Mouse (Mus musculus): ENCODE data around the gene Ptprs. TPM values are rescaled to one million over a fixed set of nuclear protein-coding genes. Genes with fewer than 3 reads are reported as not detected.

Gene Ptprs
- polyA plus RNA-seq, 1 experiment, result 56.8 TPM

- Histone ChIP-seq H3ac (ENCODE audit: control insufficient read depth, insufficient read length, low read depth) (no peak overlapping the region), H3K36me3 (ENCODE audit: control insufficient read depth, insufficient read depth) (peaks cover 47% of the 10 kb centered on the region), H3K27me3 (ENCODE audit: control insufficient read depth, insufficient read depth, insufficient read length) (no peaks in the 10 kb centered on the region), H3K79me2 (ENCODE audit: control insufficient read depth, insufficient read depth) (peaks cover 39% of the 10 kb centered on the region), H3K79me3 (ENCODE audit: low read depth) (peaks cover 34% of the 10 kb centered on the region), H3K4me3 (ENCODE audit: insufficient read depth, poor library complexity, severe bottlenecking) (no peak overlapping the region)
- no peak for TF ChIP-seq CTCF (IDR thresholded peaks at IDR 0.05; ENCODE audit: control insufficient read depth, insufficient read depth, insufficient read length)
- TF ChIP-seq FOSL1 (IDR thresholded peaks at IDR 0.05; ENCODE audit: insufficient read depth, low read length, poor library complexity, severe bottlenecking), result no peak
- no peak for TF ChIP-seq MYOD1 (IDR thresholded peaks at IDR 0.05; ENCODE audit: control insufficient read depth, insufficient read length, low read depth)
- no peak for TF ChIP-seq MAX (IDR thresholded peaks at IDR 0.05)
- no peak for TF ChIP-seq CEBPB (IDR thresholded peaks at IDR 0.05; ENCODE audit: low read depth)
- TF ChIP-seq MYOG (IDR thresholded peaks at IDR 0.05; ENCODE audit: control insufficient read depth, extremely low read depth, insufficient read length), result no peak
- no peak for TF ChIP-seq USF1 (IDR thresholded peaks at IDR 0.05; ENCODE audit: low read depth)
Observed at GRCm38 (mm10) chr17:56456353-56456752, 19.9 kb downstream of the Ptprs start.

- Histone ChIP-seq H3ac (ENCODE audit: control insufficient read depth, insufficient read length, low read depth) (no peak overlapping the region), H3K4me3 (ENCODE audit: insufficient read depth, poor library complexity, severe bottlenecking) (no peak overlapping the region), H3K36me3 (ENCODE audit: control insufficient read depth, insufficient read depth) (peaks cover 70% of the 10 kb centered on the region), H3K79me3 (ENCODE audit: low read depth) (peaks cover 13% of the 10 kb centered on the region), H3K79me2 (ENCODE audit: control insufficient read depth, insufficient read depth) (peaks cover 12% of the 10 kb centered on the region), H3K27me3 (ENCODE audit: control insufficient read depth, insufficient read depth, insufficient read length) (no peaks in the 10 kb centered on the region)
- TF ChIP-seq MYOD1 (IDR thresholded peaks at IDR 0.05; ENCODE audit: control insufficient read depth, insufficient read length, low read depth) (no peak), USF1 (IDR thresholded peaks at IDR 0.05; ENCODE audit: low read depth) (no peak)
Observed at GRCm38 (mm10) chr17:56453689-56454088, 22.6 kb downstream of the Ptprs start.

- Histone ChIP-seq H3K4me3 (ENCODE audit: insufficient read depth, poor library complexity, severe bottlenecking) (no peak overlapping the region), H3K79me3 (ENCODE audit: low read depth) (peaks cover 9% of the 10 kb centered on the region), H3K79me2 (ENCODE audit: control insufficient read depth, insufficient read depth) (peaks cover 8% of the 10 kb centered on the region), H3K36me3 (ENCODE audit: control insufficient read depth, insufficient read depth) (peaks cover 70% of the 10 kb centered on the region), H3K27me3 (ENCODE audit: control insufficient read depth, insufficient read depth, insufficient read length) (no peaks in the 10 kb centered on the region), H3ac (ENCODE audit: control insufficient read depth, insufficient read length, low read depth) (no peak overlapping the region)
- TF ChIP-seq MAX (IDR thresholded peaks at IDR 0.05), result no peak
Observed at GRCm38 (mm10) chr17:56453251-56453650, 23.0 kb downstream of the Ptprs start.

GRCm38 (mm10) chr17:56447716-56448115, 28.6 kb downstream of the Ptprs start:
- Histone ChIP-seq H3K27me3 (ENCODE audit: control insufficient read depth, insufficient read depth, insufficient read length) (no peaks in the 10 kb centered on the region), H3K4me3 (ENCODE audit: insufficient read depth, poor library complexity, severe bottlenecking) (no peak overlapping the region), H3ac (ENCODE audit: control insufficient read depth, insufficient read length, low read depth) (no peak overlapping the region), H3K79me2 (ENCODE audit: control insufficient read depth, insufficient read depth) (no peaks in the 10 kb centered on the region), H3K36me3 (ENCODE audit: control insufficient read depth, insufficient read depth) (peaks cover 43% of the 10 kb centered on the region), H3K79me3 (ENCODE audit: low read depth) (no peaks in the 10 kb centered on the region)
- TF ChIP-seq USF1 (IDR thresholded peaks at IDR 0.05; ENCODE audit: low read depth), result no peak

- Histone ChIP-seq H3K79me2 (ENCODE audit: control insufficient read depth, insufficient read depth) (no peaks in the 10 kb centered on the region), H3ac (ENCODE audit: control insufficient read depth, insufficient read length, low read depth) (no peak overlapping the region), H3K36me3 (ENCODE audit: control insufficient read depth, insufficient read depth) (peaks cover 28% of the 10 kb centered on the region), H3K27me3 (ENCODE audit: control insufficient read depth, insufficient read depth, insufficient read length) (no peaks in the 10 kb centered on the region), H3K79me3 (ENCODE audit: low read depth) (no peaks in the 10 kb centered on the region), H3K4me3 (ENCODE audit: insufficient read depth, poor library complexity, severe bottlenecking) (no peak overlapping the region)
- TF ChIP-seq MYOG (IDR thresholded peaks at IDR 0.05; ENCODE audit: control insufficient read depth, extremely low read depth, insufficient read length) (no peak), CTCF (IDR thresholded peaks at IDR 0.05; ENCODE audit: control insufficient read depth, insufficient read depth, insufficient read length) (no peak)
Observed at GRCm38 (mm10) chr17:56445397-56445796, 30.9 kb downstream of the Ptprs start.

- H3ac ChIP-seq (ENCODE audit: control insufficient read depth, insufficient read length, low read depth), result no peak overlapping the region
- TF ChIP-seq USF1 (IDR thresholded peaks at IDR 0.05; ENCODE audit: low read depth) (no peak), FOSL1 (IDR thresholded peaks at IDR 0.05; ENCODE audit: insufficient read depth, low read length, poor library complexity, severe bottlenecking) (no peak), MAX (IDR thresholded peaks at IDR 0.05) (no peak), MYOD1 (IDR thresholded peaks at IDR 0.05; ENCODE audit: control insufficient read depth, insufficient read length, low read depth) (no peak), CTCF (IDR thresholded peaks at IDR 0.05; ENCODE audit: control insufficient read depth, insufficient read depth, insufficient read length) (no peak), CEBPB (IDR thresholded peaks at IDR 0.05; ENCODE audit: low read depth) (no peak), MYOG (IDR thresholded peaks at IDR 0.05; ENCODE audit: control insufficient read depth, extremely low read depth, insufficient read length) (no peak)
- no peak overlapping the region for H3K4me3 ChIP-seq (ENCODE audit: insufficient read depth, poor library complexity, severe bottlenecking)
- H3K79me3 ChIP-seq (ENCODE audit: low read depth), result no peaks in the 10 kb centered on the region
- H3K79me2 ChIP-seq (ENCODE audit: control insufficient read depth, insufficient read depth), result no peaks in the 10 kb centered on the region
- peaks cover 21% of the 10 kb centered on the region for H3K36me3 ChIP-seq (ENCODE audit: control insufficient read depth, insufficient read depth)
- H3K27me3 ChIP-seq (ENCODE audit: control insufficient read depth, insufficient read depth, insufficient read length), result no peaks in the 10 kb centered on the region
Observed at GRCm38 (mm10) chr17:56444771-56445170, 31.5 kb downstream of the Ptprs start.

- Histone ChIP-seq H3K79me3 (ENCODE audit: low read depth) (no peaks in the 10 kb centered on the region), H3K36me3 (ENCODE audit: control insufficient read depth, insufficient read depth) (peaks cover 15% of the 10 kb centered on the region), H3K4me3 (ENCODE audit: insufficient read depth, poor library complexity, severe bottlenecking) (no peak overlapping the region), H3K27me3 (ENCODE audit: control insufficient read depth, insufficient read depth, insufficient read length) (no peaks in the 10 kb centered on the region), H3K79me2 (ENCODE audit: control insufficient read depth, insufficient read depth) (no peaks in the 10 kb centered on the region), H3ac (ENCODE audit: control insufficient read depth, insufficient read length, low read depth) (no peak overlapping the region)
- TF ChIP-seq USF1 (IDR thresholded peaks at IDR 0.05; ENCODE audit: low read depth) (no peak), CEBPB (IDR thresholded peaks at IDR 0.05; ENCODE audit: low read depth) (no peak), MYOG (IDR thresholded peaks at IDR 0.05; ENCODE audit: control insufficient read depth, extremely low read depth, insufficient read length) (no peak), MAX (IDR thresholded peaks at IDR 0.05) (no peak), CTCF (IDR thresholded peaks at IDR 0.05; ENCODE audit: control insufficient read depth, insufficient read depth, insufficient read length) (no peak), MYOD1 (IDR thresholded peaks at IDR 0.05; ENCODE audit: control insufficient read depth, insufficient read length, low read depth) (no peak), FOSL1 (IDR thresholded peaks at IDR 0.05; ENCODE audit: insufficient read depth, low read length, poor library complexity, severe bottlenecking) (no peak)
Observed at GRCm38 (mm10) chr17:56443341-56443795, 32.9 kb downstream of the Ptprs start.

Measured in C2C12 (cell line).